Mouse (Mus musculus): ENCODE measurements at regions not wholly inside any gene's neighbourhood (a gene's known extent, or its start where the extent isn't known, plus 50 kb on each side); places are given as distances from the start of the nearest gene placed in this dataset.

DNA sequence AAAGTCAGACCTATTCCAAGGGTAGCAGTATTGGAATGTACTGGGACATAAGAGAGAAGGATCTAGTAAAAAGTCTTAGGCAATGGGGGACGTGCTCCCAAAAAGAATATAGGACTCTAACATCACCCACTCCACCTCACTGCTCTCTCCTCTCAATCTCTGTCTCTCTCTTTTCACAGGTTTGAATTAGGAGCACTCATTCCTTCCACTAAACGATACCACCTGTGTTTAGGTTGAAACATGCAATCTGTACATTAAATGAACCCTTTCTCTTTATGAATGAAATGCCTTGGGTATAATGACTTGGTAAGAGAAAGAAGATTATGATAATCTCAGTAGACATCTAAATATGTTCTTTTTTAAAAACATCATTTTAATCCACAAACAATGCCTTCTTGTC is 129.4 kb downstream of the Zpld1 start:
- WGBS, result 81% methylated on average over 2 of the region's 2 CpGs
- no peak overlapping the region for H3K27ac ChIP-seq (replicated peaks)
- no peaks in the 10 kb centered on the region for H3K36me3 ChIP-seq
- H3K9ac ChIP-seq (replicated peaks), result no peak overlapping the region
- no peak for ATAC-seq (ENCODE audit: low FRiP score)
- H3K9me3 ChIP-seq (replicated peaks), result no peaks in the 10 kb centered on the region
- H3K4me1 ChIP-seq, result no peaks in the 10 kb centered on the region
- H3K4me3 ChIP-seq (replicated peaks), result no peak overlapping the region
- no peaks in the 10 kb centered on the region for H3K27me3 ChIP-seq (replicated peaks)
- H3K4me2 ChIP-seq, result no peak overlapping the region

DNA sequence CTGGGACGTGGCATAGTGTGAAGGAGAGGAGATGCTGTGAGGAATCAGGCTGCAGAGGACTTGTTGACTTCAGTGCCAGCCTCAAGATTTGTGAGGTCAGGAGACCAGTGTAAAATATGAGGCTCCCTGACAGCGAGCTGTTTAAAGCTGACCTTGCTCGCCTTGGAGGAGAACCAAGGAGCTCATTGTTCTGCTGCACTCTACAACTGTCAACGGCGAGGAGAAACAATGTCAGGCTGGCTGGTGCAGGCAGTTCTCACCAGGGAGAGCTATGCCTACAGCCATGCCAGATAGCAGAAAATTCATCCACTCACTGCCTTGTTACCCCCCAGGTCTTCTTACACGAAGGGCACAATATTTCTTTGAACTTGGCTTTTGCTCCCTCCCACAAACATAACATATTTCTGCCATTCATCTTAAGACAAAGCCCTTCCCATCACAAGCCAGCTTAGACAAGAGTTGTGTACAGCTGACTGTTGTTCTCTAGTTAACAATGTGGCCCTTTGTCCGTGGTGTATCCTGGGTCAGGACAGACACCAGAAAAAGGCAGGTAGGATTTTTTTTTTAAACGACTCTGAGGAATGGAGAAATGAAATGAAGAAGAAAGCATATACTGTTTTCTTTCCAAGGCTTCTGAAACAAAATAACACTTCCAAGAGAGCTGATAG is 131.5 kb downstream of the Zpld1 start:
- no peaks in the 10 kb centered on the region for H3K36me3 ChIP-seq
- no peak overlapping the region for H3K4me3 ChIP-seq (replicated peaks)
- H3K27me3 ChIP-seq (replicated peaks), result no peaks in the 10 kb centered on the region
- no peak overlapping the region for H3K27ac ChIP-seq (replicated peaks)
- no peaks in the 10 kb centered on the region for H3K9me3 ChIP-seq (replicated peaks)
- peak; percentile 63 for ATAC-seq (ENCODE audit: low FRiP score)
- H3K4me2 ChIP-seq, result no peak overlapping the region
- H3K4me1 ChIP-seq, result no peaks in the 10 kb centered on the region
- no peak overlapping the region for H3K9ac ChIP-seq (replicated peaks)
- WGBS, result 27% methylated on average over 8 of the region's 8 CpGs

DNA sequence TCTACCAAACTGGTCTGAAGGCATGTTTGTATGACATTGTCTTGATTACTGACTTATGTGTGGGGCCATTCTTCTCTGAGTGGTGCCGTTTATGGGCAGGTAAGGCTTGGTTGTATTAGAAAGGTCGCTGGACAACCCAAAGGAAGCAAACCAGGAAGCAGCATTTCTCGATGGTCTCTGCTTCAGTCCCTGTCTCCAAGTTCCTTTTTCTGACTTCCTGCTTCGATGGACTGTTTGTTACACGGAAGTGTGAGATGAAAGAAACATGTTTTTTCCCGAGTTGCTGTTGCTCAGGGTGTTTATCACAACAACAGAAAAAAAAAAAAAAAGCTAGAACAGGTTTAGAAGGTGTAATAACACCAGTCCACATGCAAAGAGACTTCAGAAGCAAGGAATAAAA is 134.9 kb downstream of the Zpld1 start:
- no peak overlapping the region for H3K27ac ChIP-seq (replicated peaks)
- no peak overlapping the region for H3K9ac ChIP-seq (replicated peaks)
- no peak for ATAC-seq (ENCODE audit: low FRiP score)
- no peaks in the 10 kb centered on the region for H3K4me1 ChIP-seq
- WGBS, result 85% methylated on average over 6 of the region's 6 CpGs
- H3K27me3 ChIP-seq (replicated peaks), result no peaks in the 10 kb centered on the region
- H3K36me3 ChIP-seq, result no peaks in the 10 kb centered on the region
- no peak overlapping the region for H3K4me2 ChIP-seq
- H3K9me3 ChIP-seq (replicated peaks), result no peaks in the 10 kb centered on the region
- H3K4me3 ChIP-seq (replicated peaks), result no peak overlapping the region

DNA sequence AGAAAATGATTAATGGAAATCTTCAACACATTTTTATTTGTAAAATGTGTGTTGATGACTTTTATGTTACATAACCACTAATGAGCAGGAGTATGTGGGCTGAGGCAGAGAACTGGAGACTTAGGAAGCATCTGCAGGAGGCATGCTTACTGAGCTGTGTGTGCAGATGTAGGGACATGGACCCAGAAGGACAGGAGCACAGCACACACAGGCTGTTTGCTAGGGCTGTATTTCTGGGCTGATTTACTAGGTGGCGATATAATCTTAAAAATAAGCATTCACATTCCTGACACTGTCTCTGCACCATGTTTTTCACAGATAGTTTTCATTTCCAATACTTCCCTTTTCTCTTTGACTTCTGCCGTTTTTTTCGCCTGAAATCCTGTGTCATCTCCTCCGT is 146.1 kb downstream of the Zpld1 start:
- H3K4me3 ChIP-seq (replicated peaks), result no peak overlapping the region
- H3K36me3 ChIP-seq, result no peaks in the 10 kb centered on the region
- no peak overlapping the region for H3K9ac ChIP-seq (replicated peaks)
- H3K27ac ChIP-seq (replicated peaks), result no peak overlapping the region
- 59% methylated on average over 4 of the region's 4 CpGs for WGBS
- H3K9me3 ChIP-seq (replicated peaks), result no peaks in the 10 kb centered on the region
- no peaks in the 10 kb centered on the region for H3K4me1 ChIP-seq
- no peak for ATAC-seq (ENCODE audit: low FRiP score)
- no peaks in the 10 kb centered on the region for H3K27me3 ChIP-seq (replicated peaks)
- H3K4me2 ChIP-seq, result no peak overlapping the region

DNA sequence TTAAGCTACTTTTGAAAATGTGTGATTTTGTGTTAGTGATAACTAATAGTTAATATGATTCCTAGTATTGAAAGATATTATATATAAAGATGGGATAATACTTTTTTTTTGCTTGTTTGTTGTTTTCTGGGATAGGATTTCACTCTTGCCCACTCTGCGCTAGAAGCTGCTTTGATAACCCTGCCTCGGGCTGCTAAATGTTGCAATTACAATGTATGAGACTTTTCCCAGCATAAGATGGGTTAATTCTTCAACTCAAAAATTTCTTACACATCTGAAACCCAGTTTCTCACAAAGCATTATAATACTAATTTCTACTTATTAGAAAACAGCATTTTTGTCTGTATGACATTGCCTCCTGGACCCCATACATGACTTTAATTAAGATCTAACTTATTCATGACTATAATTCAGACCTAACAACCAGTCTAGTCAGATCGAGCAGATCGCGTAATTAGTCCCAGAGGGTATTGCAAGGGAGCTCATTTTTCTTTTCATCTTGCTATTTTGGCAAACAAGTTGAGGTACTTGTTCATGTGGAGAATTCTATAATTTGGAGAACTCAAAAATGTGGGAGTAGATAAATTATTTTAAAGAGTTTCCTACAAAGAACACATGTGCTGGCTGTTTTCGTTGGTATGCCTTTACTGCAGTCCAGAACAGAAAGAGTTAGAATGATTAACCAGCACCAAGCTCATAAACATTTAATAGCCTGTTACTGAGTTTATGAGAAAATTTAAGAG is 155.2 kb downstream of the Zpld1 start:
- H3K4me3 ChIP-seq (replicated peaks), result no peak overlapping the region
- 45% methylated on average over 6 of the region's 6 CpGs for WGBS
- no peak for ATAC-seq (ENCODE audit: low FRiP score)
- H3K27ac ChIP-seq (replicated peaks), result no peak overlapping the region
- H3K4me1 ChIP-seq, result no peaks in the 10 kb centered on the region
- H3K36me3 ChIP-seq, result no peaks in the 10 kb centered on the region
- H3K4me2 ChIP-seq, result no peak overlapping the region
- H3K27me3 ChIP-seq (replicated peaks), result no peaks in the 10 kb centered on the region
- no peak overlapping the region for H3K9ac ChIP-seq (replicated peaks)
- H3K9me3 ChIP-seq (replicated peaks), result no peaks in the 10 kb centered on the region

DNA sequence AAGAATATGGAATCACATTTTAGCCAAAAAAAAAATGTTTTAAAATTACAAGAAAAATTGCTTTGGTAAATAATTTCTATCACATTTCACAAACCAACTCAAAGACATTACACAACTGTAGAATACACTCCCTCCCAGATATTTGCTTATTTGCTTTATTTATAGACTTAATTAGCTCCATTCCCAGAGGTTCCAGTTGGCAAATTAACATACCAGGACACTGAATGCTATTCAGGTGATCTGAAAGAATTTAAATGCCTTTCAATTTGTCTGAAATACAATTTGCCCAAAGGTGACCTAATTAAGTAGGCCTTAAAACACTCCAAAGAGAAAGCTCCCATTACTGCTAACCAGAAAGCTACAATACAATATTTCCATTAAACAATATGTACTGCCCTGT is 162.8 kb downstream of the Zpld1 start:
- Histone ChIP-seq H3K4me1 (no peaks in the 10 kb centered on the region), H3K27me3 (replicated peaks) (no peaks in the 10 kb centered on the region), H3K9me3 (replicated peaks) (no peaks in the 10 kb centered on the region), H3K4me3 (replicated peaks) (no peak overlapping the region), H3K9ac (replicated peaks) (no peak overlapping the region), H3K4me2 (no peak overlapping the region), H3K27ac (replicated peaks) (no peak overlapping the region), H3K36me3 (no peaks in the 10 kb centered on the region)
- ATAC-seq (ENCODE audit: low FRiP score), result no peak

DNA sequence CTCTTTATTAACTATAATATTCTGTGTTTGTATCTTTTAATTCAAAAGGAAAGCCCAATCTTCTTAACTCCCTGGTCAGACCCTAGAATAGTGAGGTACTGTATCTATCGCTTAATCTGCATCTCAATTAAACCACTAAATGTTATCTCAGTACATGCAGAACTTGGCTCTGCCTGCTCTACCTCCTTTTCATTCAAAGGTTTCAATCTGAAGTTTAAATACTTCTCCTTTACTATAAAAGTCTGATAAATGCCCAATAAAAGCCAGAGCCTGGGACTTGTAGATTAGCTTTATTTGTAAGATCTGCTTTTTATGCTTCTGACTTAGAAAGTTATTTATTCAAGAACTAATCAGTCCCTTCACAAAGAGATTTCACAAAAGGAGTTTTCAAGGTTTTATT is 200.1 kb downstream of the Zpld1 start:
- no peak overlapping the region for H3K4me2 ChIP-seq
- no peaks in the 10 kb centered on the region for H3K27me3 ChIP-seq (replicated peaks)
- H3K4me1 ChIP-seq, result no peaks in the 10 kb centered on the region
- no peaks in the 10 kb centered on the region for H3K36me3 ChIP-seq
- ATAC-seq (ENCODE audit: low FRiP score), result no peak
- H3K9me3 ChIP-seq (replicated peaks), result no peaks in the 10 kb centered on the region
- H3K9ac ChIP-seq (replicated peaks), result no peak overlapping the region
- WGBS, result 91% methylated on average over 1 of the region's 1 CpGs
- H3K4me3 ChIP-seq (replicated peaks), result no peak overlapping the region
- H3K27ac ChIP-seq (replicated peaks), result no peak overlapping the region

DNA sequence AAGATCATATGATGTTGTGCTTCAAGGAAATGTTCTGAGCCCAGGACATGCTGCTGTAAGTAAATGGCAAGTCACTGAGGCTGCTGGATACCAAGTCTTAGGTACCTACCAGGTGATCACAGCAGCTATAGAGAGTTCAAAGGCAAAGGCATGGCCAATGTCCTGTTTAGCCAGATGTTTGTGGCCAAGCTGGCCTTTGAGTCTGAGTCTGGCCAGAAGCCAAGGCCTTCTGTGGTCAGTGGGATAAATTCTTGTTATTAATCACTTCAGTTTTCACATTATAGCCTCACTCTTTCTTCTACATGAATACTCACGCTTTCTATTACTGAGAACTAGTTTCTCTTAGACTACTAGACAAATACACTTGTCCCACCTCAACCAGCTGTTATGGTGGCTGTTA is 210.3 kb downstream of the Zpld1 start:
- 81% methylated on average over 1 of the region's 1 CpGs for WGBS
- H3K9me3 ChIP-seq (replicated peaks), result no peaks in the 10 kb centered on the region
- no peak overlapping the region for H3K27ac ChIP-seq (replicated peaks)
- no peaks in the 10 kb centered on the region for H3K36me3 ChIP-seq
- no peaks in the 10 kb centered on the region for H3K4me1 ChIP-seq
- H3K9ac ChIP-seq (replicated peaks), result no peak overlapping the region
- H3K4me2 ChIP-seq, result no peak overlapping the region
- no peaks in the 10 kb centered on the region for H3K27me3 ChIP-seq (replicated peaks)
- no peak overlapping the region for H3K4me3 ChIP-seq (replicated peaks)
- ATAC-seq (ENCODE audit: low FRiP score), result no peak

DNA sequence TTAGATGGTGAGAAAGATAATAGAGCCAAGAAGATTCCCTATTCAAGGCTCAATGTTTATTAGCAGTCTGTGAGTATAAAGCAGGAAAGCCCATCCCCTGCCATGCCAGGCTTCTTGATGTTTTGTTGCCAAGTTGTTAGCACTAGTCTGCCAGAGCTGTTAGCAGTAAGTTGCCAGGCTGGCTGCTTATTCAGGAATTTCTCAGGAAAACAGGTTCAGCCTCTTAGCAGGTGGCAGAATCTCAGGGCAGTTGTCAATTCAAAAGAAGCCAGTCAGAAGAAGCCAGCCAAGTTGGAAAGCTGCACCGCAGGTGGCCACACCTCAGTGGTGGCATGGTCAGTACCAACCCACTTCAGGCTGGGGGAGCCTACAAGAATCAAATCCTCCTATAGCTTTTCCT is 221.6 kb downstream of the Zpld1 start:
- no peak overlapping the region for H3K4me3 ChIP-seq (replicated peaks)
- H3K9ac ChIP-seq (replicated peaks), result no peak overlapping the region
- H3K27ac ChIP-seq (replicated peaks), result no peak overlapping the region
- H3K4me1 ChIP-seq, result no peaks in the 10 kb centered on the region
- WGBS, result 62% methylated on average over 1 of the region's 1 CpGs
- H3K4me2 ChIP-seq, result no peak overlapping the region
- H3K36me3 ChIP-seq, result no peaks in the 10 kb centered on the region
- no peaks in the 10 kb centered on the region for H3K9me3 ChIP-seq (replicated peaks)
- no peaks in the 10 kb centered on the region for H3K27me3 ChIP-seq (replicated peaks)
- no peak for ATAC-seq (ENCODE audit: low FRiP score)

DNA sequence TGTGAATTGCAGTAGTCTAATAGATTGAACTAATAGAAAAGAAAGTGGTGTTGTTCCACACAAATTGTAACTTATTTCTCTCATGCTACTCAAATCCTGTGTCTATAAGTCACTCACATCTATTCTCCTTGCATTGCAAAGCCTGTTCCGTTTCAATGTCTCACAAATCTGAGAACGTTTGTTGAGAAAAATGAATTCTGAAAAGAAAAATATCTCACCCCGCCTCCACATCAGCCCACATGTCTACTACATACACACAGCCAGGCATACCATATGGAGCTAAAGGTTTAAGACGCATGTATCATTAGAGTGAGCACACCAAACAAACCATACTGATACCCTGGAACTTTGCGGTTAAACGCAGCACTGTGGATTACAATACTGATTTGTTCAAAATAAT is 258.0 kb downstream of the Zpld1 start:
- no peaks in the 10 kb centered on the region for H3K4me1 ChIP-seq
- 96% methylated on average over 6 of the region's 6 CpGs for WGBS
- H3K9me3 ChIP-seq (replicated peaks), result no peaks in the 10 kb centered on the region
- no peaks in the 10 kb centered on the region for H3K27me3 ChIP-seq (replicated peaks)
- H3K4me3 ChIP-seq (replicated peaks), result no peak overlapping the region
- no peak overlapping the region for H3K4me2 ChIP-seq
- no peak overlapping the region for H3K9ac ChIP-seq (replicated peaks)
- no peaks in the 10 kb centered on the region for H3K36me3 ChIP-seq
- no peak for ATAC-seq (ENCODE audit: low FRiP score)
- H3K27ac ChIP-seq (replicated peaks), result no peak overlapping the region

DNA sequence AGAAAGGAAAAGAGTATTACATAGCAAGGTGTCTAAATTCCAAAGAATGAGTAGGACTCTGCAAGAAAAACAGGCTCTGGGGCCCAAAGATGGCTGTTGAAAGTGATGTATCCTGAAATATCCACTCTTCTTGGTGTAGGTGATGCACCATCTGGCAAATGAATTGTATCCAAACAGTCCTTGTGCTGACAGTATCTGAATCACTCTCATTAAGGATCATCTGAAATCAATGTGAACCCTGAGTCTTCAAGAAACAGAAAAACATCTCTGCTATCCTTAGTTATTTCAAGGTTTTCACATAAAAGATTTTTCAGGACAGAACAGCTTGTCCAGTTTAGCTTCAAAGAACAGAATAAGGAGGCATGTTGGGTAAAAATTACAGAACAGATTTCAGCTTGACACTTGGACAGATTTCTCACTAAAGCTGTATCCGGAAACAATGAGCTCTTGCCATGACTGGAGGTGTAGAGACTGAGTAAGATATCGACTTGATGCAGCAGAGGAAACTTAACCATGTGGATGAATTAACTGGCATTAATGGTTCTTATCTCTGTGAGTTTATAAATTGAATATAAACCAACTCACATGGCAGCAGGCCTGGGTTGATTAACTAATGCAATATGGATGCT is 296.0 kb downstream of the Zpld1 start:
- no peaks in the 10 kb centered on the region for H3K27me3 ChIP-seq (replicated peaks)
- H3K9ac ChIP-seq (replicated peaks), result no peak overlapping the region
- H3K4me2 ChIP-seq, result no peak overlapping the region
- H3K9me3 ChIP-seq (replicated peaks), result no peaks in the 10 kb centered on the region
- no peak for ATAC-seq (ENCODE audit: low FRiP score)
- WGBS, result 92% methylated on average over 2 of the region's 2 CpGs
- no peak overlapping the region for H3K4me3 ChIP-seq (replicated peaks)
- H3K36me3 ChIP-seq, result no peaks in the 10 kb centered on the region
- no peak overlapping the region for H3K27ac ChIP-seq (replicated peaks)
- H3K4me1 ChIP-seq, result no peaks in the 10 kb centered on the region

DNA sequence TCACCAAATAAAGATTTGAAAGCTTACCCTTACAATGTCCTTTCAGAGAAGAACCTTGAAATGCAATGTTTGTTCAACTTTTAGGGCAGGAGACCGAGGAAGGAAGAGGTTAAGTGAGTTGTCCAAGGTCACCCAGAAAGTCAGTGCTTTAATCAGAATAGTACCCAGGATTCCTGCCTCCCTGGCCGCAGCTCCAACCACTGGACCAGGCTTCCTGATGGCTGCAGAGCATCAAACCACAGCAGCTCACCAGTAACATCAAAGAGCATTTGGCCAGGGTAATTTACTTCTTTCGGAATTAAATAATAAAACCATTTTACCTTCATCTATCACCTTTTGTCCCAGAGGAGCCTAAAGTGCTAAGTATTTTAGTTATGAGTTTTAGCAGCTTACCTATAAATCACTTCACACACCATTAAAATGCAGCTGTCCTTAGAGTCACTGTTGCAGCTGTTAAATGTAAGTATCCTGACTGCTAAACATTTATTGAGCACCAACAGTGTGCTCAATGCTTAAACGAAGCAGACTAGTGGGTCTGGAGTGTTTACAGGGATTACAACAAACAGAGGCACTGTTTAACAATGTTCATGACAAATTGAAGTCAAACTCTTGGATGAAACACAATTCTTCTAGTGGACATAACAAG is 306.1 kb downstream of the Zpld1 start:
- Histone ChIP-seq H3K27ac (replicated peaks) (no peak overlapping the region), H3K4me1 (no peaks in the 10 kb centered on the region), H3K4me3 (replicated peaks) (no peak overlapping the region), H3K36me3 (no peaks in the 10 kb centered on the region), H3K9ac (replicated peaks) (no peak overlapping the region), H3K9me3 (replicated peaks) (no peaks in the 10 kb centered on the region), H3K27me3 (replicated peaks) (no peaks in the 10 kb centered on the region; the same call in 1 of the 2 replicates), H3K4me2 (no peak overlapping the region)
- WGBS, result 55% methylated on average over 4 of the region's 4 CpGs
- no peak for ATAC-seq (ENCODE audit: low FRiP score)

Data from neural tube, embryonic 15.5 days (tissue).